Mouse (Mus musculus) layer of hippocampus, adult 2 months (tissue): ENCODE results near the gene Gnptab. TPM values are rescaled to one million over a fixed set of nuclear protein-coding genes. Genes with fewer than 3 reads are reported as not detected.

Experiments used
- DNase-seq, 2 experiments: peaks; one replicate each; pipeline ENCODE4 v3.0.0; 2022; ENCODE audit warnings: low spot score in 2 of 2
- H3K27ac ChIP-seq: fragments of 200-600 bp; 2 replicates; pipeline ENCODE4 v1.8.1; 2022
- H3K4me3 ChIP-seq: fragments of 200-600 bp; 2 replicates; pipeline ENCODE4 v1.8.1; 2022; ENCODE audit warnings: mild to moderate bottlenecking
- CTCF ChIP-seq: fragments of 200-600 bp; conservative IDR thresholded peaks from 2 replicates; pipeline ENCODE4 v1.8.1; 2022; ENCODE audit warnings: antibody characterized with exemption, mild to moderate bottlenecking, moderate library complexity
- total RNA-seq, 2 experiments: library from RNA; stranded (reverse); gene quantifications; 2 replicates each; pipeline ENCODE4 v1.2.3; 2021

Gene Gnptab
- total RNA-seq, 2 experiments from 2014 or later, result 72.6 to 74.4 TPM

DNA sequence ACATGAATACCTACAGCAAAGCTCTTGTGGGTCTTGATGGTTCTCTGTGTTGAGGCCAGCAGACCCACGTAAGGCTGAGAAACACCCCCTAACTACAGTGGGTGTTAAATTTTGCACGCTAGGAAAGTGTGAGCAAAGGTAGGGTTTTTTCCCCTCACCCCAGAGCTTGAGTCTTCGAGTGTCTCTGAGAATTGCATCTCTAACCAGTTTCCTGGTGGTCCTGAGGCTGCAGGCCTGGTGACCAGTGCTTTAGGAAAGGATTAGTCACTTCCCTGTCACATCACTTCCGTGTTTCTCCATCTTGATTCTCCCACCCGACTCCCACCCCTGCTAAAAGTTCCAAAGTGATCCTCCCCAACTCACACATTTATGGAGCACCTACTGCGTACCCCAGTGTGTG, 25.3 kb downstream of the Gnptab start:
- no peak overlapping the region for H3K27ac ChIP-seq
- TF ChIP-seq CTCF, result no peak
- DNase-seq, result no peak
- H3K4me3 ChIP-seq, result no peak overlapping the region

DNA sequence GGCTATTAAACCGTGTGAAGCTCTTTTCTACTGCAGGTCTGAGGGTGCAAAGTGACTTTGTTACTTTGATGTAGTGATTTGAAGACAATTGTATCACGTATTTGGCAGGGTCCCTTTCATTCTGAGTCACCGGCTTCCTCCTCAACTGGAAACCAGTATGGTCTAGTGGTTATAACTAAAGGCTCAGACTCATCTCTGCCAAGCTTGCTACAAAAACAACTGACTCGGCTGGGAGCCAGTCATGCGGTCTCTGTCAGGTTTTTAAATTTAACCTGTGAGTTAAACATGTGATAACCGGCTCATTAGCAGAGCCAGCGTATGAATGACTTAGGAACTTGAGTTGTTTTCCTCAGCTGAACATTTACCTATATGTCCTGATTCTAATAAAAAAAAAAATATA, 26.9 kb downstream of the Gnptab start:
- peak; percentile 21 to 34 for DNase-seq
- no peak overlapping the region for H3K4me3 ChIP-seq
- TF ChIP-seq CTCF, result no peak

DNA sequence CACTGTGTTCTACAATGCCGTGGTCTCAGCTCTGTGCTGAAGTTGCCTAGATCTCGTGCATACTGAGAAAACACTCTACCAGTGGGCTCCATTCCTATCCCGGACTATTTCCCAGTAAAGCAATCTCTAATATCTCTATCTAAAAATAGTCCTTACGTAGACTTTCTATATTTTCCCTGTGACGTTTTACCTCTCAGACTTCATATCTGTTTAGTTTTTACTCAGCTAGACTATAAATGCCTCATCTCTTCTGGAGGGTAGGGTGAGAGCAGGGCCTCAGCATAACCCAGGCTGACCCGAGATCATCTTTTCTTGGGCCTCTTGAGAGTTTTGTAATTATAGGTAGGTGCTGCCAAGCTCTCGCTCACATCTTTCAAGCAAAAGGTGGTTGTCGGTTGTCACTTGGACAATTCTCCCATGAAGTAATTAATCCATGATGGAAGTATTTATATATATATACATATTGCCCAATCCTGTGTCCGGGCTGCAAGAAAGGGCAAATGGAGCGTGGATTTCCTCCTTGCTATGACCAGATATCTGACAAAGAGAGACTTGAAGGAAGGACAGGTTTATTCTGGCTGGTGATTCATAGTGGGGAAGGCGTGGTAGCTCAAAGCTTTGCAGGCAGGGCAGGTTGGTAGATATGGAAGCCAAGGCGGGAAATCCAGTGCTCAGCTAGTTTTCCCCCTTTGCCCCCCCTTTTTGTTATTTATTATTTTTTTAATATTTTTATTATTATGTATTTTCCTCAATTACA, 29.1 kb downstream of the Gnptab start:
- Histone ChIP-seq H3K4me3 (no peak overlapping the region), H3K27ac (no peak overlapping the region)
- TF ChIP-seq CTCF, result no peak
- no peak for DNase-seq

More for the DNA sequence above, 26.9 kb downstream of the Gnptab start:
- H3K27ac ChIP-seq, result no peak overlapping the region

DNA sequence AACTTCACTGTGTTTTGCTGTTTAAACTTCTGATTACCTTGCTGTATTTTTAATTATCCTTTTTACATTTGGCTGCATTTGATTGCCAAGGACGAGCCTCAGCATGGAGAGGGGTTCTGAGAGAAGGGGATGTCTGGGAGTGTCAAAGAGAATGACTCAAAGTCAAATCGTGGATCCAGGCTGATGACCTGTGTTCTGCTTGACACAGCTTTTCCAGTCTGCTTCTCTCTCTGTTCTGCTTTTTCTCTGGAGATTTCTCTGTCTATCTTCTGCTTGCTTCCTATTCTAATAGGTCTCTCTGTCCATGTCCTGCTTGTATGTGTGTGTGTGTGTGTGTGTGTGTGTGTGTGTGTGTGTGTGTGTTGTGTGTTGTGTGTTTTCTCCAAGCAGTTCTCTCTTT, 30.8 kb downstream of the Gnptab start:
- no peak for TF ChIP-seq CTCF
- H3K4me3 ChIP-seq, result no peak overlapping the region
- no peak for DNase-seq
- no peak overlapping the region for H3K27ac ChIP-seq

DNA sequence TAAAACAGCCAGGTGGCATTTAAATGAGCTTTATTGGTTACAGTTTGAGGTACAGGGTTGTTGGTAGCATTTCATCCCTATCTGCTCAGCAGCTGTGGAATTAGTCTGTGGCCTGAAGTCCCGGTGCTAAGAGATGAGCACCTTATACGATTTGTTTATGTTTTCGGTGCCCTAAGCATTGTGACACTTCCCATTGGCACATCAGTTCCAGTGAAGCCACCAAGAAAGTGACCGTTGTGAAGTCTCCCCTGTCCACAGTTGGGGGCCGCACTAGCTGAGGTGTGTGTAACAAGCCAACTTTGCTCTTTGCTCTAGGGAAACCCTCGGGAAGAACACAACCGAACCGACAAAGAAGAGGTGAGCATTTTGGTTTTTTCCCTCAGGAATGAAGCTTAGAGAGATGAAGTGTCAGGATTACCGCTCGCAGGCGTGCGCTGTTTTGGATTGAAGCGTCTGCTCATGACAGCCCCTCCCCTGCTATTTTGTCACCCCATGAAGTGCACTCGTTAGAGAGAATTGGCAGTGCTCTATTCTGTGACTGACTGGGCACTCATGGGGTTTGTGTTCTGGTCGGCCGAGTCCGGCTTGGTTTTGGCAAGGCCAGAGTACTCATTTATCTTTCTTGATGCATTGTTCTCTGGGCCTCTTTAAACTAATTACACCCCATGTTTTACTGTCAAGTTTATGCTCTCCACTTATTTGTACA, 33.5 kb downstream of the Gnptab start:
- DNase-seq, result no peak
- H3K4me3 ChIP-seq, result no peak overlapping the region
- no peak overlapping the region for H3K27ac ChIP-seq
- no peak for TF ChIP-seq CTCF

DNA sequence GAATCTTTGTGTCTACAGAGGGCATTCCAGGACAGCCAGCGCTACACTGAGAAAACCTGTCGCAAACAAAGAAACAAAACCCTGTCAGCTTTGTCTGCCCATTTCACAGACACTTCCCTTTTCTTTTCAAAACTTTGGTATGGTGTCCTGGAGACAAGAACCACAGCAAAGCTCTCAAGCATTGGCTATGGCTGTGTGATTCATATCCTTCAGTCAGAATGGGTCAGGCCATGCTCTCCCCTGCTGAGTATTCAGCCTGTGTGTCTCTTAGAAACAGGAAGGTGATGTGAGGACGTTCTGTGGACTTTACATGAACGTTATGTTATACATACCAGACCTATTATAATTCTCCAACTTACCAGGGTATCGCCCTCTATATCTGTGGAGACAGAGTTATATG, 38.8 kb downstream of the Gnptab start:
- no peak overlapping the region for H3K27ac ChIP-seq
- TF ChIP-seq CTCF, result no peak
- no peak for DNase-seq

DNA sequence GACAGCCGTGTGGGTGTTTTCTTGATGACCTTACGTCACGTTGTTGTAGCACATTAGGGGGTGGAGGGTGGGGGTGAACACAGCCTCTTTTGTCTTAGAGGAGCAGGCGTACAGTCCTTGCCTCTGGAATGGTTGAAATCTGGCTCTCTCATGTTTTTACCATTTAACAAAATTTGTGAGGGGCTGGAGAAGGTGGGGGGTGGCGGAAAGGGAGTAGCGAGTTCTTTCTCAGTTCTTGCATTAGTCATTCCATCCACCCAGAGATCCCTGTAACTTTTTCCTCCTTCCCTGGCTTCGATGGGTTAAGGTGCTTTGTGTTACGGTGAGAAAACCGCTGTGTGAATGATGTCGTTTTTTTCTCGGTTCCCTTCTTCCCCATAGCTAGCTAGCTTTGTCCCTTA, 41.2 kb downstream of the Gnptab start:
- Histone ChIP-seq H3K27ac (0 out of 2 replicates have a peak overlapping the region, but pooled peaks have one; percentile 10), H3K4me3 (no peak overlapping the region)
- TF ChIP-seq CTCF, result no peak
- DNase-seq, result no peak

More for the DNA sequence above, 38.8 kb downstream of the Gnptab start:
- no peak overlapping the region for H3K4me3 ChIP-seq

DNA sequence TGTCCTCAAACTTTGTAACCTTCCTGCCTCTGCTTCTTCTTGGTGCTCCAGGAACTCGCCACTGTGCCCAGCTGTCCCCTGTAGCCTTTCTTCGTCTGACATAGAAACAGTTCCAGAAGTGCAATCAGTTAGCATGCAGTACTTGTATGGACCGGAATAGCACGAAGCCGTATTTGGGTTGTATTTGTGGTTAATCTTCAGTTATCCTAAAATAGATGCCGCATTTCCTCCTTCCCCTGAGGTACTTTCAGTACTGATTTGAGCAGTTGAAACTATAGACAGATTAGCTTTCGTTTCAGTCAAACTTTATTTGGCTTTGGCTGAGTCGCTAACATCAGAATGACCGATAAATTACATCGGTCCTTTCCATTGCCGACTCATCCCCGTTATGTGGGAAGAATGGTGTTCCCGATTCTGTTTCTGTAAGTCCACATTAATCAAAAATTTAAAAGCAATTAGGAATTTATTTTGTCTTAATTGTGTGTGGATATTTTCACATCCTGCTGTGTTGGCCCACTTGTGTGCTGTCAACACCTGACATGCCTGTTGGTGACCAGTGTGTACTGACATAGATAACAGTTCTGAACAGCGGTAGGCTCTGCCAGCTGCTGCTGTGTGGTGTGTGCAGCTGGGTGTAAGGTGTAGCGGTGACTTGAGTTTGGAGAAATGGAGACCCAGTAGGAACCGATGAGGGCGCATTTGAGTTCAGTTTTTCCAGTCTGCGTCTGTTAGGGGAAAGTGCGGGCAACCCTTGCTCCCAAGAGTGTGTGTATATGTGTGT, 41.9 kb downstream of the Gnptab start:
- no peak for DNase-seq
- no peak for TF ChIP-seq CTCF
- Histone ChIP-seq H3K4me3 (no peak overlapping the region), H3K27ac (0 out of 2 replicates have a peak overlapping the region, but pooled peaks have one; percentile 10)

DNA sequence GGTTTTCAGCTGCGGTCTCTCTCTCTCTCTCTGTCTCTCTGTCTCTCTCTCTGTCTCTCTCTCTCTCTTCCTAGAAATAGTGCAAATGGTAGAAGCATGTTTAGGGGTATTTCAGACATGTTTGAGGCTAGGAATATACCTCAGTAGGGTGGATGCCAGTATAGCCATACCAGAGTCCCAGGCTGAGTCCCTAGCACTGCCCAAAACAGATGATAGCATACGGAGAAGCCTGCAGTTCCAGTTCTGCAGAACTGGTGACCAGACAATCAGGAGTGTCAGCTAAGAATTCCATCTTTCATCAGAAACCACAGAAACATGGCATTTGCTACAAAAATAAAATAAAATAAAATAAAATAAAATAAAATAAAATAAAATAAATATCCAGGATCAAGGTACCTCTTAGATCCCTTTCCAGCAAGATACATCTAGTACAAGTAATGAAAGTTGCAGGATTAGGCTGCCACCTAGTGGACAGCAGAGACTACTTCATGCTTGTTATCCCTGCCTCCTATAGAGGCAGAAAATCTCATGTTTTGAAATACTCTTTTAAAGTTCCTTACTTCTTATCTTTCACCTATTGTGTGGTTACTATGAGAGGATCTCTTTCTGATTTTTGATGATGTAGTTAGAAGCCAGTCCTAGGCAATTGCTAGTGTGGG, 47.4 kb downstream of the Gnptab start:
- Histone ChIP-seq H3K4me3 (no peak overlapping the region), H3K27ac (no peak overlapping the region)
- TF ChIP-seq CTCF, result peak; percentile 94
- DNase-seq, result peak; percentile 66 to 71

DNA sequence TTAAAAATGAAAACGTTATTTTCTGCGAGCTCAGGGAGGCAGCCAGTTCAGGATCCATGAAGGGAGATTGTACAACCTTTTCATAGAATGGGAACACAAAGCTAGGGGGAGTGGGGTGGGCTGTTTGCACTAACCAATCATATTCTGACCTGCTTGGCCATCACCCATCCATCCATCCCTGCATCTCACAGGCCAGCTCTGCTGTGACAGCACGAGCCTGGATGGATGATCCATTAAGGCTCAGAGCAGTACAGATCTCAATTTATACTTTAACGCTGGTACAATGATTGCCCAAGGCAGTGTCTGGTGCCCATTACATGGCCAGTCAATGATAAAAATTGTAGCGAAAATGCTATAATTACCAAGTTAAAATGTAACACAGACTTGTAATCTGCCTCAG, 48.0 kb downstream of the Gnptab start:
- no peak for DNase-seq
- H3K4me3 ChIP-seq, result no peak overlapping the region
- H3K27ac ChIP-seq, result no peak overlapping the region
- no peak for TF ChIP-seq CTCF

DNA sequence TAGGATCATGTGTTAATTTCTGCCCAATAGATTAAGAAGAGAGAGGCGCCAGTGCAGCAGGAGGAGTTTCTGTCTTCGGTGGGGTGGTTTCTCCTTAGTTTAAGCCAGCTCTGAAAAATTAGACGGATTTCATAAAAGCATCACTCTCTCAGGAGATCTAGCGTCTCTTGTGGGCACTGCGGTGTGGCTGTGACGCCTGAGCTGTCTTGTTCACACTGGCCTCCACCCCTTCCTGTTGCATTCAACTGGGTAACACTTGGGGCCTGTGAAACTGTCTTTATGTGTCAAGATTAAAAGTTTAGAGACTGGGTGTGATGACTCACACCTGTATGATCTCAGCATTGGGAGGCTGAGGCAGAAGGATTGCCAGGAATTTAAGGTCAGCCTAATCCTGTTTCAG, 49.1 kb downstream of the Gnptab start:
- TF ChIP-seq CTCF, result no peak
- Histone ChIP-seq H3K27ac (no peak overlapping the region), H3K4me3 (no peak overlapping the region)
- DNase-seq, result no peak

DNA sequence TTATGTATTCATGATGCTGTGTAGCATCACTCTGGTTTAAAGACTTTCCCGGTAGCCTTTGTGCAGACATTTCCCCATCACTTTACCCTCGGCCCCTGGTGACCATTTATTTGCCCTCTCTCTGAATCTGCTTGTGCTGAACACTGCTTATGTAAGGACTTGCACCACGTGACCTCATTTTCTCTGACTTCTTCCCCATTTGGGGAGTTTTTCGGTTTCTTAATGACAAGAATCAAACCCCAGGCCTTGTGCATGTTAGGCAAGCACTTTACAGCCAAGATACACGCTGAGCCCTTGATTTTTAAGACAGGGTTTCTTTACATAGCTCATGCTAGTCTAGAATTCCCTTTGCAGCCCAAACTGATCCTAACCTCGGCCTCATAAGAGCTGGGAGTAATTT, 62.3 kb downstream of the Gnptab start:
- no peak for DNase-seq
- H3K27ac ChIP-seq, result no peak overlapping the region
- no peak for TF ChIP-seq CTCF
- no peak overlapping the region for H3K4me3 ChIP-seq

DNA sequence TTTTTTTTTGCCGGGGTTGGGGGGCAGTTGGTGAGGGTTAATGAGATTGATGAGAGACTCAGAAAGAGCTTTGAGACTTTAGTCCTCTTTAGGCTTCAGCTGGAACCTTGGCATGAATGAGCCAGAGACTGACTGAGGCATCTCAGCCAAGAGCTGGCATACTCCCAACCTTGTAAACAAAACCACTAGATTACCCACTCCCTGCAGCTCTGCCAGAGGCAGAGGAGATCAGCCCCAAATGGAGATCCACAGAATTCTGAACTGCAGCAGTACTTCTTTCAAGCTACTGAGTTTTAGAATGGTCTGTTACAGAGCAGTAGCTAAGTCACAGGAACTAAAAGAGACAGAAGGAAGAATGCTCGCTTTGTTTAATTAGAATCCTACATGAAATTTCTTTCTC, 72.3 kb downstream of the Gnptab start:
- Histone ChIP-seq H3K4me3 (no peak overlapping the region), H3K27ac (no peak overlapping the region)
- DNase-seq, result peak; percentile 50 to 52
- TF ChIP-seq CTCF, result no peak
